Mouse (Mus musculus) T-helper 17 cell (primary cell): Measurements from ENCODE around the gene Ptgds.

Source experiments
- in situ Hi-C, 2 experiments: fragments of 300-600 bp; cut with MboI, MseI; formaldehyde crosslinking; loops; 1 replicate in 1 of 2; 2 replicates in 1 of 2; pipeline ENCODE4 v1.15.1; 2025; ENCODE audit warnings: high pct_unique_total_duplicates in 2 of 2

The Ptgds gene

GRCm38 (mm10) chr2:25452951-25453350 lies 16.9 kb downstream of the Ptgds start:
- in situ Hi-C loops, result no loop called here

- in situ Hi-C loops, result no loop called here
Observed at GRCm38 (mm10) chr2:25450853-25451647, 18.8 kb downstream of the Ptgds start.

DNA sequence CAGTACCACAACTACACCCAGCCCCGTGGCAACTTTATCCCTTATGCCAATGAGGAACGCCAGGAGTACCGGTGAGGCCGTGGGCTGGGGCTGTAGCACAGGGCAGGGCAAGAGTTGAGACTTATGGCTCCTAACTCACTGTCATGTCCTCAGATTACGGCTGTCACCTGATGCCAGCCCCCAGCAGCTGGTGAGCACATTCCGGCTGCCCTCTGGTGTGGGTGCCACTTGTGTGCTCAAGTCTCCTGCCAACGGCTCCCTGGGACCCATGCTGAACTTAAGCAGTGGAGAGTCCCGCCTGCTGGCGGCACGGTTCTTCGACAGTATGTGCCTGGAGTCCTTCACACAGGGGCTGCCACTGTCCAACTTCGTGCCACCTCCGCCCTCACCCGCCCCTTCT lies 27.2 kb downstream of the Ptgds start:
- in situ Hi-C loops, result loop anchor here in 1 of 2 experiments (10.0 kb wide), 1 partner anchor 812 kb away; no protein-coding TSS in a partner anchor

DNA sequence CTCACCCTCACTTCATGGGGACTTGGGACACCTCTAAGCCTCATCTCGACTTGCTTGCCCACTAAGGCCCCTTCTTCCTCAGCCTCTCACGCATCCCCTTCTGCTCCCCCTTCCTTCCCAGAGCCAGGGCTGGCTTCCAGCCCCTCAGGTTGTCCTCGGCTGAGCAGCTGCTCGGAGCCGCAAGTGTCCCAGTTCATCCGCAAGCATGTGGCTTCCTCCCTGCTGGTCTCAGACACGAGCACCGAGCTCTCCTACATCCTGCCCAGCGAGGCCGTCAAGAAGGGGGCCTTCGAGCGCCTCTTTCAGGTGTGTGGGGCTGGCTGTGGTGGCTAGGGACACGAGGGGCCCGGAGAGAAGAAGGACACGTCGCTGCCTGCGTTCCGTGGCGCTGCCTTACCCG lies 28.8 kb downstream of the Ptgds start:
- in situ Hi-C loops, result loop anchor here in 1 of 2 experiments (10.0 kb wide), 1 partner anchor 814 kb away; no protein-coding TSS in a partner anchor

DNA sequence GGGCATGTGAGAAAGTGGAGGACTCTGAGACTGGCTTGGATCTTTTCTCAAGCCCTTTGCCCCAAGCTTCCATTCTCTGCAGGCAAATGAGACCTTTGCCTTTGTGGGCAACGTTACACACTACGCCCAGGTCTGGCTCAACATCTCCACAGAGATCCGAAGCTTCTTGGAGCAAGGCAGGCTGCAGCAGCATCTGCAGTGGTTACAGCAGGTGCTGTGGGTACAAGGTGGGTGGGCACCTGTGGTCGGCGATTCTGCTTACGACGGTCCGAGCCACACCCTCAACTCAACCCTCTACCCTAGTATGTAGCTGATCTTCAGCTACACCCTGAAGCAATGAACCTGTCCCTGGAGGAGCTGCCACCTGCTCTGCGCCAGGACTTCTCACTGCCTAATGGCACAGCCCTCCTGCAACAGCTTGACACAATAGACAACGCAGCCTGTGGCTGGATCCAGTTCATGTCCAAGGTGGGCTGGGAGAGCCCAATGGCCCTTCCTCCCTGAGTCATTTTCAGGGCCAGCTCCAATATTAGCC lies 33.5 kb downstream of the Ptgds start:
- in situ Hi-C loops, result no loop called here

- in situ Hi-C loops, result loop anchor here in 1 of 2 experiments (5.0 kb wide), 1 partner anchor 48 kb away; no protein-coding TSS in a partner anchor
Observed at GRCm38 (mm10) chr2:25434292-25434691, 35.6 kb downstream of the Ptgds start.

DNA sequence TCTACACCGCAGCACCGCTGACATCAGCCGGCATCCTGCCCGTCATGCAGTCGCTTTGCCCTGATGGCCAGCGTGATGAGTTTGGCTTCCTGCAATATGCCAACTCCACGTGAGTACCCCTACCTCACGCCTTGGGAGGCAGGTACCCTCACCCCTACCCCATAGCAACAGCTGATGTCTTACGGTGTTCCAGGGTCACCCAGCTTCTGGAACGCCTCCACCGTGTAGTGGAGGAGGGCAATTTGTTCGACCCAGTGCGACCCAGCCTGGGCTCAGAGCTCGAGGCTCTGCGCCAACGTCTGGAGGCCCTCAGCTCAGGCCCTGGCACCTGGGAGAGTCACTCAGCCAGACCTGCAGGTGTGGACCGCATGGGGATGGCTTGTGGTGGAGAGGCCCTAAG lies 36.7 kb downstream of the Ptgds start:
- in situ Hi-C loops, result loop anchor here in 1 of 2 experiments (5.0 kb wide), 1 partner anchor 49 kb away; no protein-coding TSS in a partner anchor

DNA sequence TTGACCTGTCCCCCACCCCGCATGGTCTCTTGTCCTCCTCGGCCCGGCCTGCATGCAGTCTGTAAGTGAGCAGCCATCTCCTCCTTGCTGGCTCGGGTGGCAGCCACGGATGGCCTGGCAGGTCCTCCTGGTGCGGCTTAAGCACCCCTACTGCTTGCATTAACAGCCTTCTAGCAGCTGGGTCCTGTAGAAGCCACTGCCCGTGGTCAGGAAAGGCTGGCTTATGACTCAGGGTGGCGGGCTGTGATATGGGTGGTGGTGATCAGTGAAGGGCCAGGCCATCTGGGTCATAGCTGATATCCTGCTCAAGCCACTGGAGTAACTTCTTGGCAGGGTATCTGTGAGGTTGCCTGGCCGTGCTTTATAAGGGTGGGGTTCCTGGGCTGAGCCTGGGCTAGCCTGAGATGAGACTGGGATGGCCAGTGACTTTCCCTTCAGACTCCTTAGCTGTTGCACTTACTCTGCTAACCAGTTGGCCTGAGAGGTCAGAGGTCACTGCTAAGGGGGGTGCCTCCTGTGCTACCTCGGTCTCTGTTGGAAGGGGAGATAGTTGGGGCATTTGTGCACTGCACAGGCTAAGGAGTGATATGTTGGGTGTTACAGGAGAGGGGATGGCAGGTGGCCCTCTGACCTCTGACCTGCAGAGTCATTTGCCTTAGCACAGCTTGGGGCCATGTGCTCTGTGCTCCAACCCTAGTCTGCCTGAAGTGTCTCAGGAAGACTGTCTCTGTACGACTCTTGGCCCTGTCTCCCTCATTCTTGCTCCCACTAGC lies 37.3 kb downstream of the Ptgds start:
- in situ Hi-C loops, result loop anchor here in 1 of 2 experiments (5.0 kb wide), 1 partner anchor 50 kb away; no protein-coding TSS in a partner anchor

DNA sequence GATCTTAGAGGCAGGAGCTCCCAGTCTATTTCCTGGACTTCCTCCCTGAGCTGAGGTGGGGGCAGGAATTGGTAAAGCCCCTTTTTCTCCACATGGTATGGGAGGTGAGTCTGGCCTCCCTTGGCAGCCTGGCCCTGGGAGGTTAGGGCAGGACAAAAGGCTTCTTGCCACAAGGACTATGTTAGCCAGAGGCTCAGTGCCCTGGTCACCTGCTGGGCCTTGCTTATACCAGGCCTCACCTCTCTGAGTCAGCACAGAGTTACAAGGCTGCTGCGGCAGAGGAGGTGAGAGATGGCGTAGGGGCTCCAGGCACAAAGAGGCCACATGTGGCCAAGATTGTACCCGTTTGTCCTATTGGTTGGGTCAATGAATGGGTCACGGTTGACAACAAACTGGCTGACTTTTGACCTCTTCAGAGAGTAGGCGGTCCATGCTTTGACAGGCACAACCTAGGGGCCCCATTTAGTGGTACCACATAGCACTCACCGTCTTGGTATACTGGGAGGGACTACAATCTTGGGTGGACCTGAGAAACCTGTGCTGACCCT lies 38.5 kb downstream of the Ptgds start:
- in situ Hi-C loops, result loop anchor here in 1 of 2 experiments (5.0 kb wide), 1 partner anchor 51 kb away; no protein-coding TSS in a partner anchor

GRCm38 (mm10) chr2:25430395-25431233 lies 39.2 kb downstream of the Ptgds start:
- in situ Hi-C loops, result loop anchor here in 1 of 2 experiments (5.0 kb wide), 1 partner anchor 52 kb away; no protein-coding TSS in a partner anchor

DNA sequence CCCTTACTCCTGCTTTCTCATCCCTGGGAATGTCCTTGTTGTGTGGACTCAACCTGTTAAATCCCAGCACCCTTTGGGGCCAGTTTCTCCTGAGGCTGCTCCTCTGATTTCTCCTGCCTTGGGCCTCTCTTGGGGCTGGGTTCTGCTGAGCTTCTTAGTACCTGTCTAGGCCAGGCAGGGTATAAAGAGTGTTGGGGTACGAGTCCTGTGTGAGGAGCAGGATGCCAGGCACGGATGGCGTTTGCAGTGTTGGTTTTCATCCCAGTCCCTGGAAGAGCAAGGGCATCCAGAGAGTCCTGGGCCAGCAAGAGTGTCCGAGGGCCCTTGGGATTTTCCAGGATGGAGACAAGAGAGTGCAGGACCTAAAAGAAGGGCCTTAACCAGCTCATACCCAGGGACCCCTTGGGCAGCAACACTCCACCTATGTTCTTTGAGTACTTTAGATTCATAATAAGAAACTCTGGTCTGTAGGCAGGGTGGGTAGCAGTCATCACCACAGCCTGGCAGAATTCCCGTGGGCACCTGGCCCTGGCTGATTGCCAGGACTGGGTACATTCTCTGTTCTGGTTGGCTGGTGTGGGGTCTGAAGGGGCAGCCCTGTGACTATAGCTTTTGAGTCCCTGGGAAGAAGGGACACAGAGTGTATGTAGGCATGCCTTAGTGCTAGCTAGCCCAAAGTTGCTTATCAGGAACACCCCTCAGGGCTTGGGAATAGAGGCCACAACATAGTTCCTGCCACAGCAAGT lies 40.2 kb downstream of the Ptgds start:
- in situ Hi-C loops, result loop anchor here in 1 of 2 experiments (5.0 to 10.0 kb wide), 2 partner anchors 53 to 1325 kb away; no protein-coding TSS in a partner anchor

DNA sequence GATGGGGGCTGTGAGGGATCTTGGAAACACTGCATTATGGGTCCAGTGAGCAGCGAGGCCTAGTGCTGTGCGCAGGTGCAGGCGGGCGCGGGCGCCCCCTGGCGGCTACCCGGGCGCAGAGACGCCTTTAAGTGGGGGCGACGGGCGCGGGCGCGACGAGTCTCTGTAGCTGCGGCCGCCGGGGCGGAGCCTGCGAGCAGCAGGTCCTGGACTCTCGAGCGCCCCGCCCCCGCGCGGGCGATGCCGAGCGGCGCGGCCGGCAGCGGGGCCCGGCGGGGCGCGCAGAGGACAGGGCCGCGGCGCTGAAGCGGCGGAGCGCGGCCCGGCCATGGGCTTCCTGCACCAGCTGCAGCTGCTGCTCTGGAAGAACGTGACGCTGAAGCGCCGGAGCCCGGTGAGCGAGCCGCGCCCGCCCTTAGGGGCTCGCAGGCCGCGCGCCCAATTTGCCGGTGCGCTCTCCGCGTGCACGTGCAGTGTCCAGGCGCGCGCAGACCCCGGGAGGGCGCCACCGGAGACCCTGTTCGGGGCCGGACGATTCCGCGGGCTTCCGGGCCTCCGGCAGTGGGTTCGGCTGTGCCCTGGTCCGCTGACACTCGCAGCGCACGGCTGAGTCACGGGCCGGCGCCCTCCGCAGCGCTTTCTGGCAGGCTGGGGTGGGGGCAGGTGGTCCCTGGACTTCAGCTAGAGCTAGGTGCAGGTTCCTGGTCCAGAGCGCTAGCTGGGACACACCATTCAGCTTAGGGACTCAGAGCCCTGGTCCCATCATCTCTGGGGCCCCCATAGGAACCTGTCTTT lies 41.2 kb downstream of the Ptgds start, which contains the start of gene Abca2:
TSS of gene Abca2 (plus strand) at position 262 of the 795 bp plus-strand sequence.
- in situ Hi-C loops, result loop anchor here in 1 of 2 experiments (10.0 kb wide), 1 partner anchor 1326 kb away; no protein-coding TSS in a partner anchor

- in situ Hi-C loops, result loop anchor here in 1 of 2 experiments (10.0 kb wide), 1 partner anchor 1328 kb away; no protein-coding TSS in a partner anchor
Observed at GRCm38 (mm10) chr2:25427256-25427655, 42.6 kb downstream of the Ptgds start.

DNA sequence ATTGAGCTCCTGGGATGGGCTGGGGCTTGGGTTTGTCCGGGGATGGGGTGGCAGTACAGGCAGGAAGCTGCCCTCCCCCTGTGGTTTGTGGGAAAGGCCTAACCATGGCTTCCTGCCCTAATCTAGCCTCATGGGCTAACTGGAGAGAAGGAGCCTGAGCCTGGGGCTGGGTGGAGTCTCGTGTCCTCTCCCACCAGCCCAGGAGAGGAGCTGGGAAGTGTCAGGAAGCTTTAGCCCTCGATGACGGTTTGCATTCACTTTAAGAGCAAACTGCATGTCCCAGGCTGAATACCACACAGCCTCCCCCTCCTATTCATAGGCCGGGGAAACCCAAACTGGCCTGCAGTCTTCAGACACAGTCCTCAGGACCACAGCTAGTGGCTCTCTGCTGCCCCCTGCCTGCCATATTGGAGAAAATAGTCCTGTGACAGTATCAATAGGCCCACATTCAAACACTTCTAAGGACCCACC lies 43.1 kb downstream of the Ptgds start:
- in situ Hi-C loops, result loop anchor here in 1 of 2 experiments (10.0 kb wide), 1 partner anchor 1328 kb away; no protein-coding TSS in a partner anchor

GRCm38 (mm10) chr2:25425481-25425880 lies 44.4 kb downstream of the Ptgds start:
- in situ Hi-C loops, result loop anchor here in 1 of 2 experiments (10.0 kb wide), 1 partner anchor 1329 kb away; no protein-coding TSS in a partner anchor

DNA sequence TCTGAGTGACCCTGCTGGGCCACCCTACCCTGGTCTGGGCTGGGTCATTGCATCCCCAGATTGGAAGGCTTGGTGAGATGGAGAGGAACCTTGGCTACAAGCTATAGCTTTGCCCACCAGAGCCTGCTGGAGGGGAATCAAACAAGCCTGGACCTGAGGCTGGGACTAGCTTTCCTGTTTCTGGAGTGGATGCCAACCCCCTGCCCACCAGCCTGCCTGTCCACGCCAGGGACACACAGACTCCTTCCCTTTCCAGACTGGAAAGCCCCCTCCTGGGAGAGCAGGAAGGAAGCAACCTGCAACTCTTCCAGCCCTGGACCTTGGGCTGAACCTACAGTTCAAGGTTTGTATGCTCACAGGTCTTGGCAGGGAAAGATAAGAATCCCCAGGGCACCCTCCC lies 46.2 kb downstream of the Ptgds start:
- in situ Hi-C loops, result loop anchor here in 1 of 2 experiments (10.0 kb wide), 1 partner anchor 1331 kb away; no protein-coding TSS in a partner anchor

GRCm38 (mm10) chr2:25422587-25423410 lies 47.0 kb downstream of the Ptgds start, which contains the start of gene Fut7:
Gene Fut7, plus strand, starts transcription at chr2:25423267.
- in situ Hi-C loops, result loop anchor here in 1 of 2 experiments (10.0 kb wide), 1 partner anchor 1332 kb away; no protein-coding TSS in a partner anchor
